29 mouse cellular contexts compared by ENCODE assay signal in the genomic region with DNA sequence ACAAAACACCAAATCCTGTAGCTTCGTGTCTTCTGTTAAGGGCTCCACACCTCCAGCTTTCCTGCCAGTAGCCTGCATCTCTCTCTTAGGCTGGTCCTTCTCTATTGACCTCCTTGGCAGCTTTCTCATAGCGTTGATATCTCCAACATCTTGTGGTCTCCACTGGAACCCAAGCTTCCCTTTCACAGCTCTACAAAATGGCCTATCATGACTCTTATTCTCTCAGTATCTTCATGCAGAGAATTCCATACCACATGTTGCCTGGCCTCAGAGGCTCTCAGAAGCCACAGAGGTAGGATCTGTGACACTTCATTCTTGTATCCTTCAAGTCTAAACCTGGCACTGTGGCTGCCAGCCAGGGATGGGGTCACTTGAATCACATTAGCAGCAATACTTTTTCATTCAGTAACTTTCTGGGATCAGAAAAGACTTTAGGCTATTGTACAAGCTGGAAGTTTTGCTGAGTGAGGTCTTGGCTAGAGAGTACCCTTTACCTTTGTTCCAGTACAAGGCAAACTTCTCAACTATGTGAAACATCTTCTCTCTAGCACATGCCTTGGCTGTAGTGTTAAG. TPM values are rescaled to one million over a fixed set of nuclear protein-coding genes. Genes with fewer than 3 reads are reported as not detected.
DNase-seq lines count a peak whose midpoint lies in the region; ATAC-seq and TF ChIP-seq lines count a peak whose summit lies in the region.
"Had no signal": no experiment of that assay in that cellular context is flagged by ENCODE, and none has a peak within 500 bp of the region (broad histone marks: within the 10 kb centered on the region; RNA-seq: fewer than 3 reads in every experiment).

No protein-coding gene starts in this region.

- ATAC-seq in liver, embryonic 14.5 days (ENCODE audit: insufficient read depth) = no peak
- ATAC-seq in liver, embryonic 11.5 days (replicated peaks; ENCODE audit: low FRiP score) = no peak
- ATAC-seq in stomach, postnatal 0 days (ENCODE audit: low FRiP score, low TSS enrichment) = no peak
- no peak for ATAC-seq in forebrain, embryonic 15.5 days (replicated peaks)
- ATAC-seq: intestine, postnatal 0 days; midbrain, embryonic 15.5 days; Patski had no signal

- no peak overlapping the region for H3K4me3 ChIP-seq in liver, embryonic 14.5 days (ENCODE audit: insufficient read depth in 1 of 2, low read depth in 2 of 2, low read length in 2 of 2)
- no peak overlapping the region for H3K4me3 ChIP-seq in liver, embryonic 11.5 days (ENCODE audit: low read depth, low read length)
- no peak overlapping the region for H3K4me3 ChIP-seq in stomach, postnatal 0 days (ENCODE audit: low read depth, low read length)
- H3K4me3 ChIP-seq in forebrain, embryonic 15.5 days = no peak overlapping the region
- H3K4me3 ChIP-seq: embryonic facial prominence, embryonic 10.5 days; forebrain, embryonic 10.5 days; heart, adult 2 months; hindbrain, embryonic 12.5 days; limb, embryonic 13.5 days; lung, embryonic 15.5 days; midbrain, embryonic 15.5 days; myocyte; neural tube, embryonic 13.5 days had no signal

- DNase-seq in kidney, adult 11 months = peak; percentile 35
- DNase-seq in kidney, postnatal 4 days = no peak
- no peak for DNase-seq in liver, embryonic 14.5 days (ENCODE audit: low read depth in 3 of 3, low spot score in 3 of 3)
- no peak for DNase-seq in liver, embryonic 11.5 days (ENCODE audit: low spot score)
- peak; percentile 25 for DNase-seq in kidney, postnatal 10 days
- no peak for DNase-seq in stomach, postnatal 0 days (ENCODE audit: low spot score)
- DNase-seq in lung, adult 18-20 months = no peak
- DNase-seq: adrenal gland, adult 2 months; cerebellum, adult 11 months; cerebellum, adult 9-11 months; gastrocnemius, postnatal 25 days; heart, adult 2 months; layer of hippocampus, postnatal 36 days; lung, postnatal 36 days; retina, postnatal 1 day; right cerebral cortex, postnatal 25 days; thymus, adult 18-20 months; thymus, postnatal 4 days had no signal

- H3K9ac ChIP-seq in liver, embryonic 14.5 days (replicated peaks) = no peak overlapping the region
- no peak overlapping the region for H3K9ac ChIP-seq in liver, embryonic 11.5 days (ENCODE audit: low read depth, low read length)
- H3K9ac ChIP-seq in stomach, postnatal 0 days (ENCODE audit: low read length) = no peak overlapping the region
- H3K9ac ChIP-seq in forebrain, embryonic 15.5 days (replicated peaks) = no peak overlapping the region
- H3K9ac ChIP-seq: hindbrain, embryonic 12.5 days; limb, embryonic 13.5 days; lung, embryonic 15.5 days; midbrain, embryonic 15.5 days; neural tube, embryonic 13.5 days had no signal

- H3K27ac ChIP-seq in liver, embryonic 14.5 days = peak overlapping the region; percentile 0; the same call in 1 of the 2 replicates
- no peak overlapping the region for H3K27ac ChIP-seq in liver, embryonic 11.5 days (ENCODE audit: low read depth, low read length)
- no peak overlapping the region for H3K27ac ChIP-seq in stomach, postnatal 0 days (replicated peaks)
- H3K27ac ChIP-seq in forebrain, embryonic 15.5 days (replicated peaks) = no peak overlapping the region
- H3K27ac ChIP-seq: embryonic facial prominence, embryonic 10.5 days; forebrain, embryonic 10.5 days; heart, adult 2 months; hindbrain, embryonic 12.5 days; limb, embryonic 13.5 days; lung, embryonic 15.5 days; midbrain, embryonic 15.5 days; neural tube, embryonic 13.5 days had no signal

- no peaks in the 10 kb centered on the region for H3K27me3 ChIP-seq in liver, embryonic 14.5 days (ENCODE audit: control insufficient read depth, insufficient read depth, low read length)
- no peaks in the 10 kb centered on the region for H3K27me3 ChIP-seq in liver, embryonic 11.5 days (replicated peaks; ENCODE audit: control insufficient read depth, insufficient read depth, low read length)
- no peaks in the 10 kb centered on the region for H3K27me3 ChIP-seq in stomach, postnatal 0 days (ENCODE audit: control insufficient read depth, insufficient read depth, low read length)
- H3K27me3 ChIP-seq in forebrain, embryonic 15.5 days = no peaks in the 10 kb centered on the region
- H3K27me3 ChIP-seq: hindbrain, embryonic 12.5 days; limb, embryonic 13.5 days; lung, embryonic 15.5 days; midbrain, embryonic 15.5 days; neural tube, embryonic 13.5 days; Patski had no signal

- no peaks in the 10 kb centered on the region; the same call in 1 of the 2 replicates for H3K36me3 ChIP-seq in liver, embryonic 14.5 days (replicated peaks; ENCODE audit: control insufficient read depth, insufficient read depth, low read depth)
- H3K36me3 ChIP-seq in liver, embryonic 11.5 days (ENCODE audit: control insufficient read depth, insufficient read depth, low read length) = no peaks in the 10 kb centered on the region
- H3K36me3 ChIP-seq in stomach, postnatal 0 days (ENCODE audit: control insufficient read depth, insufficient read depth, low read length) = no peaks in the 10 kb centered on the region
- H3K36me3 ChIP-seq in forebrain, embryonic 15.5 days = no peaks in the 10 kb centered on the region
- H3K36me3 ChIP-seq: embryonic facial prominence, embryonic 10.5 days; forebrain, embryonic 10.5 days; hindbrain, embryonic 12.5 days; limb, embryonic 13.5 days; lung, embryonic 15.5 days; midbrain, embryonic 15.5 days; neural tube, embryonic 13.5 days had no signal

- no peak for TF ChIP-seq CTCF in liver, embryonic 14.5 days (IDR thresholded peaks at IDR 0.05; ENCODE audit: low read depth)
- TF ChIP-seq CTCF in stomach, postnatal 0 days (IDR thresholded peaks at IDR 0.05; ENCODE audit: low read depth) = no peak

- H3K9me3 ChIP-seq in liver, embryonic 14.5 days (ENCODE audit: control insufficient read depth, low read length) = no peaks in the 10 kb centered on the region
- H3K9me3 ChIP-seq in liver, embryonic 11.5 days (ENCODE audit: control insufficient read depth, low read length) = no peaks in the 10 kb centered on the region
- no peaks in the 10 kb centered on the region for H3K9me3 ChIP-seq in stomach, postnatal 0 days (ENCODE audit: control insufficient read depth, low read length)
- H3K9me3 ChIP-seq in forebrain, embryonic 15.5 days = no peaks in the 10 kb centered on the region
- H3K9me3 ChIP-seq: embryonic facial prominence, embryonic 10.5 days; forebrain, embryonic 10.5 days; hindbrain, embryonic 12.5 days; limb, embryonic 13.5 days; lung, embryonic 15.5 days; midbrain, embryonic 15.5 days; neural tube, embryonic 13.5 days had no signal

- no peak for TF ChIP-seq EP300 in liver, embryonic 14.5 days (IDR thresholded peaks at IDR 0.05; ENCODE audit: low read depth)
- no peak for TF ChIP-seq EP300 in stomach, postnatal 0 days (optimal IDR thresholded peaks at IDR 0.05)

- peaks cover 41 to 47% of the 10 kb centered on the region in 2 experiments for H3K4me1 ChIP-seq in liver, embryonic 14.5 days (replicated peaks; ENCODE audit: control insufficient read depth in 2 of 2, insufficient read depth in 2 of 2, low read length in 1 of 2)
- peaks cover 29% of the 10 kb centered on the region for H3K4me1 ChIP-seq in liver, embryonic 11.5 days (replicated peaks; ENCODE audit: control insufficient read depth, insufficient read depth, low read length)
- no peaks in the 10 kb centered on the region; the same call in 1 of the 2 replicates for H3K4me1 ChIP-seq in stomach, postnatal 0 days (replicated peaks; ENCODE audit: control insufficient read depth, insufficient read depth)
- peaks cover 28% of the 10 kb centered on the region for H3K4me1 ChIP-seq in forebrain, embryonic 15.5 days

- 45% methylated on average over 2 of the region's 2 CpGs for WGBS in liver, embryonic 14.5 days (ENCODE audit: insufficient replicate concordance)
- WGBS in liver, embryonic 11.5 days = 69% methylated on average over 2 of the region's 2 CpGs
- WGBS in stomach, postnatal 0 days = 85% methylated on average over 2 of the region's 2 CpGs
- WGBS in forebrain, embryonic 15.5 days = 93% methylated on average over 2 of the region's 2 CpGs

- H3K4me2 ChIP-seq in liver, embryonic 14.5 days (ENCODE audit: low read depth) = no peak overlapping the region
- H3K4me2 ChIP-seq in liver, embryonic 11.5 days = no peak overlapping the region
- no peak overlapping the region for H3K4me2 ChIP-seq in stomach, postnatal 0 days (replicated peaks; ENCODE audit: low read depth)
- H3K4me2 ChIP-seq in forebrain, embryonic 15.5 days (replicated peaks) = no peak overlapping the region
- H3K4me2 ChIP-seq: hindbrain, embryonic 12.5 days; limb, embryonic 13.5 days; lung, embryonic 15.5 days; midbrain, embryonic 15.5 days; neural tube, embryonic 13.5 days had no signal

RNA-seq across cellular contexts. Expression of a gene that starts 2.7 kb away (rescaled TPM):
- 4.2 and 6.9 TPM in 2 replicates for polyA plus RNA-seq in liver, embryonic 14.5 days (2012; rRNA removed)
- 21.7 and 23.5 TPM in 2 replicates for polyA plus RNA-seq in liver, embryonic 14.5 days (2014; fragmentation: Nextera tagmentation; extraction: Ambion mirVana)
- 25.7 and 29.3 TPM in 2 replicates for polyA plus RNA-seq in liver, embryonic 11.5 days (2014; fragmentation: Nextera tagmentation; extraction: Ambion mirVana)
- polyA plus RNA-seq in stomach, postnatal 0 days (2015; fragmentation: Nextera tagmentation; extraction: Ambion mirVana) = 35.2 and 37.2 TPM in 2 replicates
- 26.0 and 26.4 TPM in 2 replicates for polyA plus RNA-seq in forebrain, embryonic 15.5 days (2015; fragmentation: Nextera tagmentation; extraction: Ambion mirVana)

RNA-seq across cellular contexts. Expression of a gene that starts 3.2 kb away (rescaled TPM):
- 3.3 and 3.4 TPM in 2 replicates for polyA plus RNA-seq in liver, embryonic 14.5 days (2012; rRNA removed)
- 1.7 and 1.8 TPM in 2 replicates for polyA plus RNA-seq in liver, embryonic 14.5 days (2014; fragmentation: Nextera tagmentation; extraction: Ambion mirVana)
- polyA plus RNA-seq in liver, embryonic 11.5 days (2014; fragmentation: Nextera tagmentation; extraction: Ambion mirVana) = 2.6 and 2.9 TPM in 2 replicates
- polyA plus RNA-seq in stomach, postnatal 0 days (2015; fragmentation: Nextera tagmentation; extraction: Ambion mirVana) = 1.7 and 1.9 TPM in 2 replicates
- polyA plus RNA-seq in forebrain, embryonic 15.5 days (2015; fragmentation: Nextera tagmentation; extraction: Ambion mirVana) = 1.7 and 1.9 TPM in 2 replicates

Comparison
In these comparisons a context has a peak if more than half of its experiments do, and no peak if none do; other contexts are left out.
1. DNase-seq: peak in kidney, adult 11 months (single experiment) and kidney, postnatal 10 days (single experiment); none in kidney, postnatal 4 days (0 of 2), liver, embryonic 14.5 days (0 of 3), liver, embryonic 11.5 days (single experiment), stomach, postnatal 0 days (single experiment) and lung, adult 18-20 months (0 of 2).